Mouse (Mus musculus) kidney, embryonic 16.5 days (tissue): Measurements from ENCODE around the gene Cbx8. TPM values are rescaled to one million over a fixed set of nuclear protein-coding genes. Genes with fewer than 3 reads are reported as not detected.

Experiments
- ATAC-seq: fragments of 200-750 bp; cut with Nextera tagmentation; 2 replicates; pipeline ENCODE4 v1.8.0; 2017; ENCODE audit warnings: moderate TSS enrichment; ENCODE audit not compliant: low FRiP score, low TSS enrichment
- H3K27ac ChIP-seq: fragments of 300-500 bp; sonication (generic); 2 replicates; pipeline ENCODE4 v1.5.1; 2014; ENCODE audit warnings: low read length
- H3K27me3 ChIP-seq: fragments of 300-500 bp; sonication (generic); 2 replicates; pipeline ENCODE4 v1.6.1; 2014; ENCODE audit warnings: low read length, control low read depth, mixed read lengths; ENCODE audit not compliant: insufficient read depth
- H3K36me3 ChIP-seq: fragments of 300-500 bp; sonication (generic); 2 replicates; pipeline ENCODE4 v1.6.1; 2014; ENCODE audit warnings: low read length, control low read depth, mixed read lengths; ENCODE audit not compliant: insufficient read depth
- H3K4me1 ChIP-seq: fragments of 300-500 bp; sonication (generic); 2 replicates; pipeline ENCODE4 v1.6.1; 2014; ENCODE audit warnings: low read length, control low read depth, mixed read lengths; ENCODE audit not compliant: insufficient read depth
- H3K4me2 ChIP-seq: fragments of 300-500 bp; sonication (generic); replicated peaks from 2 replicates; pipeline ENCODE4 v1.6.1; 2014; ENCODE audit warnings: low read depth, low read length
- H3K4me3 ChIP-seq: fragments of 300-500 bp; sonication (generic); 2 replicates; pipeline ENCODE4 v1.5.1; 2014; ENCODE audit warnings: mild to moderate bottlenecking, low read length
- H3K9ac ChIP-seq: fragments of 300-500 bp; sonication (generic); replicated peaks from 2 replicates; pipeline ENCODE4 v1.6.1; 2014; ENCODE audit warnings: low read length
- H3K9me3 ChIP-seq: fragments of 300-500 bp; sonication (generic); 2 replicates; pipeline ENCODE4 v1.6.1; 2016; ENCODE audit warnings: low read length, control low read depth
- WGBS: fragments of 180-500 bp; shearing (Covaris S2); extraction: QIAGEN DNeasy Blood & Tissue Kit; methylation state at CpG from one replicate; pipeline ENCODE4 v1.1.7; 2014; 5-methylcytosine and 5-hydroxymethylcytosine counted together
- polyA plus RNA-seq: library from polyadenylated mRNA; unstranded; fragments of >200 nt; fragmentation: Nextera tagmentation; extraction: Ambion mirVana; gene quantifications from 2 replicates; pipeline ENCODE4 v1.2.1, GENCODE M21; 2015

Gene Cbx8
- polyA plus RNA-seq, 1 experiment from 2014 or later = 8.5 TPM

DNA sequence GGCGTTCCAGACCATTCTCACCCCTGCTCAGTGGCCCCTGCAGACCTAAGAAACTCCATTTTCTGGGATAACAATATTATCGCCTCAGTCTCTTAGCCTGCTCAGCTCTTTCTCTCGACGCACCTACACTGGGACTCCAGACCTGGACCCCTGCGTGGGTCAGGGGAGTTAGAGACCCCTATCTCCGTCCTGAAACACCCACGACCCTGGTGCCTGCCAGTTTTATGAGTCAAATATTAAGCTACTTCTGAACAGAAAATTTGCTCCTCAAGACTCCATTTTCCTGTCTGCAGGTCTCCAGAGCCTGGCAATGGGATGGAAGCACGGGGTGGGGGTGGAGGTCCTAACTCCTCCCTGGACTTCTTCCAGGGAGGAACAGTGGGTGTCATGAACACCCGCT is 16.5 kb upstream of the Cbx8 start:
- H3K4me2 ChIP-seq = peak overlapping the region; percentile 98
- ATAC-seq = no peak
- peaks cover 53% of the 10 kb centered on the region for H3K4me1 ChIP-seq
- peaks cover 85% of the 10 kb centered on the region for H3K27me3 ChIP-seq
- WGBS = 2% methylated on average over 9 of the region's 9 CpGs
- no peak overlapping the region for H3K27ac ChIP-seq
- H3K9ac ChIP-seq = peak overlapping the region; percentile 90
- no peaks in the 10 kb centered on the region for H3K36me3 ChIP-seq
- H3K4me3 ChIP-seq = peak overlapping the region; percentile 62
- 0 out of 2 replicates have a peak, but pooled peaks cover 3% of the 10 kb centered on the region for H3K9me3 ChIP-seq

DNA sequence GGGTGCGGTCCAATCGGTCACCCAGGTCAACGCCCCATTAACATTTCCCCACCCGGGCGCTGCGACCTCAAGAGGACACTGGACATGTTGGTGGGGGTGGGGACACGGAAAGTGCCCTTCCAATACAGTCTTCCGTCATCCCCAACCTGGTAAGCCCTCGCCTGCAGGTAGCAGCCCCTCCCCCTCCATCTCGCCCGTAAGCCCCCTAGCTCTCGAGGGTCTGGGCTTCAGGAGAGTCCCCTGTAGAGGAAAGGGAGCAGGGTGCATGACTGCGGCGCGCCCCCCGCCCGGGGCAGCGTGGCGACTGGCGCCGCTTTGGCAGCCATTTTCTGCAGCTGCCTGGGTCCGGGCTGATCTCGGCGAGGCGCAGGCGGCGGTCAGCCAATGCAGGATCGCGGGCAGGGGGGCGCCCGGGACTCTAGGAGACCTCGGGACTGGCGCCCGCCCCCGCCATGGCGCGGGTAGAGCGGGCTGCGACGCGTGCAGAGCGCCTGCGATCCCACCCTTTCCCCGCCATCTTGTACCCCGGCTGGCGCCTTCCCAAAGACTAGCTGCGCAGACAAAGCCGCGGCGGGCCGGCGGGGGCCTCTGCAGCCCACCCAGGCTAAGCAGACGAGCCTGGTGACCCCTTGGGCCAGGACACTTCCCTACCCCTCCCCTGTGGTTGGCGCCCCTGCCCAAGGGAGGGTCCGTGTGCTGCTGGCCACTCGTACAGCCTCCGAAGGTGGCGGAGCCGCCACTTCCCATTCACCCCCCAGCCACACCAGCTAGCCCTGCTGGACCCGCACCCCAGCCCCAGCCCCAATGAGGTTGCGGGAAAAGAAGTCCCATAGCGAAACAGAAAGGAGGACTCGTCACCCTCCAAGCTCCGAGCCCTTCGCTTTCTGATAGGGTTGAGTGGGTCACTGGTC is 15.8 kb upstream of the Cbx8 start:
- Histone ChIP-seq H3K27ac (peak overlapping the region; percentile 51), H3K4me2 (peak overlapping the region; percentile 98), H3K4me1 (peaks cover 57% of the 10 kb centered on the region), H3K9ac (peak overlapping the region; percentile 90), H3K9me3 (no peaks in the 10 kb centered on the region), H3K27me3 (peaks cover 87% of the 10 kb centered on the region), H3K4me3 (peak overlapping the region; percentile 62), H3K36me3 (no peaks in the 10 kb centered on the region)
- under 1% methylated on average over 61 of the region's 65 CpGs for WGBS
- no peak for ATAC-seq

DNA sequence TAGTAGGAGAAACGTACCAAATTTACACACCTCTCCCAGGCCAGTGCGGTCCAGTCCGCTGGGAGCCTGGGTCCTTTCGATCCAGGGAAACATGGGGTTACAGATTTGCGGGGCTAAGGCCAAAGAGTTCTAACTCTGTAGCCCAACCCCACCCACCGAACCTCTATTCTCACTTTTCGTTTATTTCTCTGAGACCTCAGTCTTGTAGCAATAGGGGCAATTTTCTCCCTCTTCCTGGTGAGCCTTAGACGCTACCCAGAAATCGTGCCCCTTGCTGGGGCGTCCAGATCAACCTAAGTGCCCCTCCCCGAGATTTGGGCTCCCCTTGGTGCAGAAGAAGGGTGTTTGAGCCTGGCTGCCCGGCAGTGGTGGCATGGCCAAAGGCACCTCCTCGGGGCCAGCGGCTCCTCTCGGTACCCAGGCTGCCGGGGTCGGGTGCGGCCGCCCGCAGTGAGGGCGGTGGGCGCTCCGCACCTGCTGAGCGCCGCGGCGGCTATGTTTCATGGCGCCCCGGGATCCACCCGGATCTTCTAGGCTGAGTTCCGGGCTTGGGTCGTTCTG is 14.9 kb upstream of the Cbx8 start:
- H3K27ac ChIP-seq = no peak overlapping the region
- no peaks in the 10 kb centered on the region for H3K9me3 ChIP-seq
- H3K4me2 ChIP-seq = peak overlapping the region; percentile 98
- peak overlapping the region; percentile 62 for H3K4me3 ChIP-seq
- peak overlapping the region; percentile 53; the same call in 1 of the 2 replicates for H3K9ac ChIP-seq
- peaks cover 57% of the 10 kb centered on the region for H3K4me1 ChIP-seq
- no peaks in the 10 kb centered on the region for H3K36me3 ChIP-seq
- WGBS = 1% methylated on average over 32 of the region's 32 CpGs
- peaks cover 88% of the 10 kb centered on the region for H3K27me3 ChIP-seq
- ATAC-seq = no peak

DNA sequence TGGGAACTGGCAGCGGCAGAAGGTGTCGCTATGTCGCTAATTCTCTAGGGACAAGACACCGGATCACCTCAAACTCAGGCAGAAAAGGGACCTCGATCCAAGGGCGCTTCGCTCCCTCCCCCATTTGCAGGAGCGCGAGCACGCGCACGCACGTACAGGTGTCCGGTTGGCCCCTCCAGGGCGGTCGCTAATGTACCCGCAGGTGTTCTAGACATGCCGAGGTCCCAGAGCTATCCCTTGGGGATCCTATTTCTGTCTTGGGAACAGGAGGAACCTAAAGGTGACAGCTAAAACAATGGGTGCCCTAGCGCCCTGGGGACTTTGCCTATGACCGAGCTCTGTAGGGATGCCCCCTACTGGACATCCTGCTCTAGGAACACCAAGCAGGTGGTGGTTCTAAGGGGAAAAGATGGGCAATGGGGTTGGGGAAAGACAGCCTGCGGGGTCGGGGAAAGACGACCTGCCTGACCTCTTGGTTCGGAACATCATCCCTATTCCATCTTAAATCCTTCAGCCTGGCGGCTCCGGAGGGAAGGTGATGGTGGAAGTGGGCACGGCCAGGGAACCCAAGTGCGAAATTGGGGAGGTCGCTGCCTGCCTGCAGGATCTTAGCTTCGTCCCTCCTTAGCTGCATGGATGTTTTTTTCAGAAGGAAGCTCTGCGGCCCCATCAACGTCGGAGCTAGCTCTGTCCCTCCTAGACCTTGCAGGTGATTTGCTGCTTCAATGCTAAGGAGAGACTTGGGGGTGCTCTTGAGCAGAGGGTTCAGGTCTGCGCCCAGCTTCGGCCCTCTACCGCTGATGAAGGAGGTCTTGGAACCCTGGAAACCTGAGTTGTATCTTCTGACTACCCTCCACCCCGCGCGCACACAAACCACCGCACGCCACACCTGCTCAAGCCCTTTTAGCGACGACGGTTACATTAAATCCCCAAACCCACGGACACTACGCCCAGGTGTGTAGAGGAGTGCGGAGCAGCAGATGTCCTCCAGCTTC is 13.9 kb upstream of the Cbx8 start:
- H3K9me3 ChIP-seq = no peaks in the 10 kb centered on the region
- H3K27me3 ChIP-seq = peaks cover 88% of the 10 kb centered on the region
- no peaks in the 10 kb centered on the region for H3K36me3 ChIP-seq
- WGBS = 1% methylated on average over 47 of the region's 47 CpGs
- peak overlapping the region; percentile 42; the same call in 1 of the 2 replicates for H3K9ac ChIP-seq
- H3K4me1 ChIP-seq = peaks cover 57% of the 10 kb centered on the region
- H3K27ac ChIP-seq = no peak overlapping the region
- peak overlapping the region; percentile 43; the same call in 1 of the 2 replicates for H3K4me3 ChIP-seq
- ATAC-seq = no peak
- H3K4me2 ChIP-seq = peak overlapping the region; percentile 71; the same call in 1 of the 2 replicates

DNA sequence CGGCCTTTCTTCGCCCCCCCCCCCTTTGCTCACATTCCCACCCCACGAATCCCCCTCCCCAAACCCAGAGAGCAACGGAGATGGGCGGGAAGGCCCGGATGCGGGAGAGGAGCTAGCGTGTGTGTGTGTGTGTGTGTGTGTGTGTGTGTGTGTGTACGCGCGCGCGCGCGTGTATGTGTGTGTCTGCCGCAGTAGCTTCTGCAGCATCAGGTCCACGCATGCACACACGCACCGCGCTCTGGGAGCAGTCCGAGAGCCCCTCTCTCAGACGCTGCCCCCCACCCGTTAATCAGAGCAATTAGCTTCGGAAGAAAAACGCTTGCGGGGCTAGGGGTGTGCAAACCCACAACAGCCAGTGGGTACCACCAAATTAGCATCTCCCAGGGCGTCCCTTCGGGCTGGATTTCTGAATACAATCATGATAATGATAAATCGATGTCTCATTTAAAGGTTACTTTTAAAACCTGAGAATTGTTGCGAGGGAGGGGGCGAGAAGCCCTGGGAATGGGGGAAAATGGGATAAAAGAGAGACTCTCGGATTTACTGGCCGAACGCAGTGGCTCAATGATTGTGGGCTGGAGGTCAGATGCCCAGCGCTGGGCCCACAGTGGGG is 13.1 kb upstream of the Cbx8 start:
- H3K4me2 ChIP-seq = peak overlapping the region; percentile 71
- H3K4me1 ChIP-seq = peaks cover 56% of the 10 kb centered on the region
- H3K9ac ChIP-seq = peak overlapping the region; percentile 42
- no peak overlapping the region for H3K27ac ChIP-seq
- under 1% methylated on average over 21 of the region's 35 CpGs for WGBS
- no peaks in the 10 kb centered on the region for H3K9me3 ChIP-seq
- H3K4me3 ChIP-seq = peak overlapping the region; percentile 43
- peaks cover 88% of the 10 kb centered on the region for H3K27me3 ChIP-seq
- H3K36me3 ChIP-seq = no peaks in the 10 kb centered on the region
- ATAC-seq = no peak

DNA sequence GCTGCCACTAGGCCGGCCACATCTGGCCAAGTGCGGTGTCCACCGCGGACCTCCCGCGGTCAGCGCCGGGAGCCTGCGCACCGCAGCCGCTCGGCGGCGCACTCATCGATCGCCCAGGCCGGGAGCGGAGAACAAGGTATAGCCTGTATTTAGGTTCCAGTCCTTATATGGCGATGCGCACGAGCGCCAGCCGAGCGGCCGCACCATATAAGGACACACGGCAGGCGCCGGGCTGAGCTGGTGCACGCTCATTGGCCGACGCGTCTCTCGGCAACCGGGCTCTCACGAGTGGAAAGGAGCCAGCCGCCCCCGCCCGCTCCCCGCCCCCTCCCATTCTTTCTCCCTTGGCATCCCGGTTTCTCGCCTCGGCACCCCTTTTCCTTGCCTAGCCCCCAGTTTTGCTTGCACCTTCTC is 12.5 kb upstream of the Cbx8 start:
- H3K36me3 ChIP-seq = no peaks in the 10 kb centered on the region
- peak overlapping the region; percentile 71 for H3K4me2 ChIP-seq
- H3K9me3 ChIP-seq = no peaks in the 10 kb centered on the region
- H3K27ac ChIP-seq = no peak overlapping the region
- under 1% methylated on average over 41 of the region's 42 CpGs for WGBS
- peaks cover 88% of the 10 kb centered on the region for H3K27me3 ChIP-seq
- peak overlapping the region; percentile 43 for H3K4me3 ChIP-seq
- ATAC-seq = peak; percentile 88
- peak overlapping the region; percentile 45; the same call in 1 of the 2 replicates for H3K9ac ChIP-seq
- H3K4me1 ChIP-seq = peaks cover 50% of the 10 kb centered on the region

DNA sequence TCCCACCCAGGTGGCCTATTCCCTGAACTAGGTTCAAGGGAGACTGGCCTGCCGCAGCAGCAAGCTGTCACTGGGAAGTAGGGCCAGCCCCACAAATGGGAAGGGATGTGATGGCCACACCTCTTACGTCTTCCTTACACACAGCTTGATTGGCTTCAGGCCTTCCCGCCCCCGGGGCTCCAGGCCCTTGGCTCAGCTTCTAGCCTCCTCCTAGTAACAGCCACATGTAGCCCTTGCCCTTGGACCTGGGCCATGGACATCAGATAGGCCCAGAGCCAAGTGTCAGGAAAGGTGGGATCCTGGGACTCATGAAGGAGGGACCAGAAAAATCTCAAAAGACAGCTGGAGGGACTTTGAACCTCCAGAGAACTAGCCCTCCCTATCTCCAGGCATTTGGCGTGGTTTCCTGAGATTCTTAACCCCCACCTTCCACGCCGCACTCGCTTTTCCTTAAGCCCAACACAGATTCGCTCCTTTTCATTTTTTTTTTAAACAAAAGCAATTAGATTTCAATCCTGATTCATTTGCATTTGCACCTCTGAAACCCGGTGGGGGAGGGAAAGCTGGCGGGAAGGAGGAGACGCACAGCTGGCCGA is 12.0 kb upstream of the Cbx8 start:
- Histone ChIP-seq H3K4me2 (peak overlapping the region; percentile 71), H3K27ac (no peak overlapping the region), H3K4me3 (peak overlapping the region; percentile 43), H3K27me3 (peaks cover 88% of the 10 kb centered on the region), H3K9ac (peak overlapping the region; percentile 45; the same call in 1 of the 2 replicates), H3K36me3 (no peaks in the 10 kb centered on the region), H3K4me1 (peaks cover 50% of the 10 kb centered on the region), H3K9me3 (no peaks in the 10 kb centered on the region)
- ATAC-seq = peak; percentile 60
- 1% methylated on average over 13 of the region's 13 CpGs for WGBS

DNA sequence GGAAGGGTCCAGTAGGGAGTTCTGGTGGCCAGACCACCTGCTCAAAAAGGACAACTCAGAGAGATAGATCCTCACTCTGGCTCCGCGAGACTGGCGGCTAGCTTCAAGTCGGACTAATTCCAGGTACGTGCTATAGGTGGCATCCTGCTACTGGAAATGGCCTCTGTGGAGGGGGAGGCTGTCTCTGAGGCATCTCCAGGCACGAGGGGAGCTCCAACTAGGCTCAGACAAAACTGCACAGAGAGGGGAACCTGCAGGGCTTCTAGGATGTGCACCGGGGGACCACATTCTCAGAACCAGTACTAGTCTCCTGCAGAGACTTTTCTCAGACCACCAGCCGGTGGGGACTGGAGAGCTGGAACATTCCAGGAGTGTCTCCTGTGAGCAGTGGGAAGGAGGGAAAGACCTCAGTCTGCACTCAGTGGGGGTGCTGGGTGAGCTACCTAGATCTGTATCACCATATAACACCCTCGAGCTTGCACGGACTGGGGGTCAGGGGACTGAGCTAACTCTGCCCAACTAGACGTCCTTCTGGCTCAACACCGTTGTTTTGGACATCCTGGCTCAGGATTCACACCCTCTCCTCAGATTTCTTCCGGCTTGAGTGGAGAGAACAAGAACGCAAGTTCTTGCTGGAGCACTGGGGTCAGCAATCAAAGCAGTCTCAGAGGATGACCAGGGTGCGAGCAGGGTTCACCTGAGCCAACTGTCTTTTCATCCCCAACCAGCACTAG is 11.3 kb upstream of the Cbx8 start:
- Histone ChIP-seq H3K27me3 (peaks cover 88% of the 10 kb centered on the region), H3K9ac (no peak overlapping the region), H3K36me3 (no peaks in the 10 kb centered on the region), H3K4me2 (no peak overlapping the region), H3K9me3 (no peaks in the 10 kb centered on the region), H3K27ac (no peak overlapping the region), H3K4me3 (no peak overlapping the region), H3K4me1 (peaks cover 50% of the 10 kb centered on the region)
- 2% methylated on average over 15 of the region's 15 CpGs for WGBS
- no peak for ATAC-seq
